Mouse (Mus musculus) gastrocnemius, postnatal 25 days (tissue): ENCODE data around the gene Ankrd33b. TPM values are rescaled to one million over a fixed set of nuclear protein-coding genes. Genes with fewer than 3 reads are reported as not detected.

Source experiments
- DNase-seq: peaks from one replicate; pipeline ENCODE4 v3.0.0; 2022
- long read RNA-seq, 2 experiments: library from polyadenylated mRNA; stranded (forward); transcript quantifications; one replicate each; pipeline ENCODE4 v2.0.0; 2021
- total RNA-seq, 2 experiments: library from RNA; stranded (reverse); gene quantifications; 1 replicate in 1 of 2; 2 replicates in 1 of 2; pipeline ENCODE4 v1.2.3; 2021

Ankrd33b gene
- 10 to 100 TPM; 17.0 to 25.2 TPM for total RNA-seq
- long read RNA-seq, experiment 1, full-length matches to known transcripts = 7 of 18 reads
- long read RNA-seq, experiment 1, partial matches to known transcripts = 0 of 18 reads
- long read RNA-seq, experiment 1, other reads (novel, unspliced or antisense) = 11 of 18 reads
- long read RNA-seq, experiment 2, full-length matches to known transcripts = 5 of 8 reads
- long read RNA-seq, experiment 2, partial matches to known transcripts = 0 of 8 reads
- long read RNA-seq, experiment 2, other reads (novel, unspliced or antisense) = 3 of 8 reads

DNA sequence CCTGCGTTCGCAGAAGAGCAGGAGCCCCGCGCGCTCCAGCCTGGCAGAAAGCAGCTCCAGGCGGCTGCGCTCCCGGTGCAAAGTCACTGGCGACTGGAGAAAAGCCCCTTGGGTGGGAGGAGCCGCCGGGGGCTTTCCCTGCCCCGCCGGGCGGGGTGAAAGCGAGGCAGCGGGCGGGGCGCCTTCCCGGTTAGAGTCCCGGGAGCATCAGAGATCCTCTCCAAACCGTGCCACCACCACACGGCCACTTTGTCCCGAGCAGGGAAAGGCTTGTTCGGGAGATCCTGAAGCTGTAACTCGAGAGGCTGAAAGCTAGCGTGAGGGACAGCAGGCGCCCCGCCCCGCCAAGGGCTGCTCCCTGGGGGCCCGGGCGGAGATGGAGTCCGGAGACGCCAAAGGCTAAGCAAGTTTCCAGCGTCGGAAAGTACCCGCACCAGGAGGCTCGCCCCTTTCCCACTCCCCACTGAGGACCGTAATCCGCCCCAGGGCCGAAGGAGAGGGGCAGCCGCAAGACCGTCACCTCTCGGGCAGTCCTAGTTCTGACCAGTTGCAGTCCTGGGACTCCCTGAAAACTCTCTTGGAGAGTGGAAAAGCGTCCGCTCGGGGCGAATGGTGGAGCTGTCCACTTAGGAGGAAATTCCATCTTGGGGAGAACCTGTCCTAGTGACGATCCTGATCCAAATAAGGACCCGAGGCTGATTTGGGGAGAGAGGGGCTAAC is at the start of gene Ankrd33b:
Gene Ankrd33b, minus strand, starts transcription at position 246 of the 720 bp plus-strand sequence.
- peak; percentile 35 for DNase-seq

GRCm38 (mm10) chr15:31415181-31415580 is 47.7 kb upstream of the Ankrd33b start:
- no peak for DNase-seq

GRCm38 (mm10) chr15:31414179-31414898 is 46.8 kb upstream of the Ankrd33b start:
- no peak for DNase-seq

- no peak for DNase-seq
Observed at GRCm38 (mm10) chr15:31413662-31414061, 46.1 kb upstream of the Ankrd33b start.

DNA sequence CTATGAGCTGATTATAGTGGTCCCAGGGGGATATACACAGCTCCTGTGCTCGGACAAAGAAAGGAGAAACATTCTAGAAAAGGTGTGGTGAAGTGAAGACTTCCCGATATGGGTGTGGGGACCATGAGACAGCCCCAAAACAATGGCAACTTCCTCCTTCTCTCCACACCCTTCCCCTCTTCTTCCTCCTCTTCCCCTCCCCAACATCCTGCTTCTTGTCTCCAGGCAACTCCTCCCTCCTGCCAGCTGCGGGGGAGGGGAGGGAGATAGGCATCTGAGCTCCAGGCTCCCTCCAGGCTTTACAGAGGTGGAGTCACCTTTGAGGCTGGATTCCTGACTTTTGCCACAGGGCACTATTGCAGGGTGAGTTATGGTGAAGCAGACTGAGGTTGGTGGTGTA is 45.4 kb upstream of the Ankrd33b start:
- no peak for DNase-seq

DNA sequence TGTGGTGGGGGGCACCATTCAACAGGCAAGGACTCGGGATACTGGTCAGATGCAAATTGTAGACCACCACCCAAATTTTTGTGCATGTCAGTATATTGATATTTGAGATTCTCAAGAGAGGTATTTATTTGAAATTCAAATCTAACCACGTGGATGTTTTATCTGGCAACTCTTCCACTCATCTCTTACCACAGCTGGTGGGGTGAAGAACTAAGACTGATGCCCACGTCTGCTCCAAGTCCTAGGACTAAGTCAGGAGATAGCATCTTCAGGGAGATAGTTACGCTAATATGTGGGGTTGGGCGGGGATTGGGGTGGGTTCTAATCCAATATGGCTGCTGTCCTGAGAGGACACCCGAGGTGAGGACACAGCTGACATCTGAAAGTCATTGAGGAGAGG is 44.9 kb upstream of the Ankrd33b start:
- no peak for DNase-seq

DNA sequence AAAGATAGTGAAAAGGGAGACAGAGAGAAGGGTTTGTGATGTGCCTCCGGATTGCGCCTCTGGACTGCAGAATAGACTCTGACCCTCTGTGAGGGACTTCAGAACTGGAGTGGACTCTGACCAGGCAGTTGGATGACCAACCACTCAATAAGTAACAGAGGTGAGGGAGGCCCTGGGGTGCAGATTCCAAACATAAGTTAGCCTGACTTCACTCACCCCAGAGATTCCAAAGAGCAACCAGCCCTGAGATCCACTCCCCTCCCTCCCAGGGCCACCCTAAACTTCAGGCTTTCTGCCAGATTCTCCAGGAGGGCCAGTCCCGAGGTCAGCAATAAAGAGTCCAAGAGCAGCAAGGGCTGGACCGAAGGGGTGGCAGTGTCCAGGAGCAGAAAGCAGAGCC is 40.0 kb upstream of the Ankrd33b start:
- DNase-seq = no peak

GRCm38 (mm10) chr15:31406881-31407280 is 39.4 kb upstream of the Ankrd33b start:
- no peak for DNase-seq

DNA sequence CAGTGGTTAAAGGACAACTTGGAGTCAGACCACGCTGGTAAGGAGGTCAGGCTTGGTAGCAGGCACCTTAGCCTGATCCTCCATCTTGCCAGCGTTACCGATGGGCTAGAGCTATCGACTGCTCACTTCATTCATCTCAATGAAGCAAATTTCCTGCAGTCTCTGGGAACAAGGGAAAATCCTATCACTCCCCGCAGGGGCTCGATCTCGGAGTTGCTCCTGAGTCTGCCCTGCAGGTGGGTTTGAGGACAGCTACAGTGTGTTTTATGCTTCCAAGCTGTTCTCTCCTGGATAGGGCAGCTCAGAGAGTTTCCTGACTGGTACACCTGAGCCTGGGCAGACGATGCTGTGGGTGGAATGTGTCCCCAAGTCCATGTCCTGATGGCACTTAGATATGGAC is 36.8 kb upstream of the Ankrd33b start:
- DNase-seq = no peak

GRCm38 (mm10) chr15:31402200-31402892 is 34.8 kb upstream of the Ankrd33b start:
- DNase-seq = no peak

DNA sequence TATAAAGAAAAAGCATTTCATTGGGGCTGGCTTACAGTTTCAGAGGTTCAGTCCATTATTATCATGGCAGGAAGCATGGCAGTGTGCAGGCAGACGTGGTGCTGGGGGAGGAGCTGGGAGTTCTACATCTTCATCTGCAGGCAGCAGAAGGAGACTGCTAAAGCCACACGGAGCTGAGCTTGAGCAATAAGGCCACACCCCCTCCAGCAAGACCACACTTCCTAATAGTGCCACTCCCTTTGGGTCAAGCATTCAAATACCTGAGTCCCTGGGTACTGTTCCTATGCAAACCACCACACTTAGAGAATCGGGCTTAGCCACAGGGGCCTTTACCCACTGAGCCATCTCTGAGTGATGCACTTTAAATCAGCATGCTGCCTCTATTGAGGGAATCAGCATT is 33.4 kb upstream of the Ankrd33b start:
- no peak for DNase-seq

- no peak for DNase-seq
Observed at GRCm38 (mm10) chr15:31398769-31399168, 31.2 kb upstream of the Ankrd33b start.

- DNase-seq = no peak
Observed at GRCm38 (mm10) chr15:31397379-31397778, 29.9 kb upstream of the Ankrd33b start.

DNA sequence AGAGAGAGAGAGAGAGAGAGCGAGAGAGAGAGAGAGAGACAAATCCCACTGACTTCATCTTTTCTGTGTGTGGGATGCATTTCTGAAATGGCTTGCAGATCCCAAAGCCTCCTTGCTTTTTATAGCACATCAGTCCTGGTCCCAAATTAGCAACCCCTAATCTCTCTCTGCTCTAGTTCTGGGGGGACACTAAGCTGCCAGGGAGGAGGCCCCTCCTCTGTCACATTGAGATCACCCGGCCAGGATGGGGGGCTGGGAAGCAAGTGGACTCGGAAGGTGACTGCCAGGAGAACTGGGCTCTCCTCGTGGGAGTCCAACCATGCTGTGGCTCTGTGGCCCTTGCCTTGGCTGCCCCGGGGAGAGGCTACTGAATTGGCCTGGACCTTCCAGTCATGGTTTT is 29.2 kb upstream of the Ankrd33b start:
- DNase-seq = peak; percentile 22

- no peak for DNase-seq
Observed at GRCm38 (mm10) chr15:31395986-31396385, 28.5 kb upstream of the Ankrd33b start.

- DNase-seq = no peak
Observed at GRCm38 (mm10) chr15:31393402-31393801, 25.9 kb upstream of the Ankrd33b start.

GRCm38 (mm10) chr15:31392705-31393104 is 25.2 kb upstream of the Ankrd33b start:
- no peak for DNase-seq

- no peak for DNase-seq
Observed at GRCm38 (mm10) chr15:31392135-31392534, 24.6 kb upstream of the Ankrd33b start.

GRCm38 (mm10) chr15:31381936-31382468 is 14.5 kb upstream of the Ankrd33b start:
- DNase-seq = no peak

DNA sequence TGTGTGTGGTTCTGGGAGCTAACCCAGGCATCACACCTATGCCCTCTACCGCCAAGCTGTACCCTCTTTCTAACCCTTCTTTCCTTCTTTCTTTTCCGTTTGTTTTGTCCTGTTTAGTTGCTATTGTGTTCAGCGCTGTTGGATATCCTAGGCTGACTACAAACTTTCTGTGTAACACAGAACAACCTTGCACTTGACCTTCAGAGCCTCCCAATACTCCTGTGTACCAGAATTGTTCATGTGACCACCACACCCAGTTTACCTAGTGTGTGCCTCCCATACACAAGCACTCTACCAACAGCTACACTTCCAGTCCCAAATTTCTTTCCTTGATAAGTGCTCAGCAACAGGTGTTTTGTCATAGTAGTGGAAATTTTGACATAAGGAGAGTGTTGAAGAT is 11.9 kb upstream of the Ankrd33b start:
- DNase-seq = no peak

GRCm38 (mm10) chr15:31375212-31375611 is 7.7 kb upstream of the Ankrd33b start:
- no peak for DNase-seq

- no peak for DNase-seq
Observed at GRCm38 (mm10) chr15:31369125-31369612, 1.6 kb upstream of the Ankrd33b start.
